Comparison of ENCODE assay signal across 17 mouse cellular contexts in the genomic region with DNA sequence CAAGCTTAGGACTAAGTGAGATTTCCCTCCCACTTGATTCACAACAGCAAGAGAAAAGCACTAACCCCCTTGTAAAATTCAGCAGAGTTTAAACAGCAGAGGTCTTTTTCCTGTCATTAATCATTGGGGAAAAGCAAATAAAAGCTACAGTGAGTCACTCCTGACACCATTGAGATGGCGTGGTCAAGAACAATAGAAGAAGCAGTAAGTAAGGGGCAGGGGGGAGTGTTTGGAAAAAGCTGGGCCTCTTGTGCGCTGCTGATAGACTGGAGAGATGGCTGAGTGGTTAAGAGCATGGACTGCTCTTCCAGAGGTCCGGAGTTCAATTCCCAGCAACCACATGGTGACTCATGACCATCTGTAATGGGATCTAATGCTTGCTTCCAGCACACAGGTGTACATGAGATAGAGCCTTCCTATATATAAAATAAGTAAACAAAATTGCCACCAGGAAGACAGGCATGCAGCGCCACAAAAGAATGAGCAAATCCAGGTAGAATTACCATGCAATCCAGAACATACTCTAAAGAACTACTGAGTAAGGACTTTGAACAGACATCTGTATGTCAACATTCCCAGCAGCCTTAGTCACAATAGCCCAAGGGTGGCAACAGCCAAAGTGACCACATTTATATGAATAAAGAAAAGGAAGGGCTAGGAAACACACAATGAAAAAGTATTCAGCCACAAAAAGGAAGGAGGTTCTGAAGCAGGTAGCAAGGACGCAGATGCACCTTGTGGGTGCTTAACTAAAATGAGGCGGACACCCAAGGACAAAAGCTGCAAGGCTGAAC. TPM values are rescaled to one million over a fixed set of nuclear protein-coding genes. Genes with fewer than 3 reads are reported as not detected.
DNase-seq lines count a peak whose midpoint lies in the region; ATAC-seq and TF ChIP-seq lines count a peak whose summit lies in the region.
"Had no signal": no experiment of that assay in that cellular context is flagged by ENCODE, and none has a peak within 500 bp of the region (broad histone marks: within the 10 kb centered on the region; RNA-seq: fewer than 3 reads in every experiment).

No protein-coding gene starts in this region.

- TF ChIP-seq POLR2A in kidney, adult 2 months (IDR thresholded peaks at IDR 0.05; ENCODE audit: low read depth, low read length): no peak

- 55% methylated on average over 6 of the region's 6 CpGs for WGBS in kidney, postnatal 0 days
- 73% methylated on average over 6 of the region's 6 CpGs for WGBS in kidney, adult 2 months
- 53% methylated on average over 6 of the region's 6 CpGs for WGBS in stomach, embryonic 14.5 days

- DNase-seq in kidney, postnatal 0 days (ENCODE audit: low spot score): peak; percentile 81
- DNase-seq in kidney, adult 2 months: no peak
- peak; percentile 20 for DNase-seq in 416B (ENCODE audit: low read depth)
- peak; percentile 79 for DNase-seq in Muller cell, postnatal 12 days (ENCODE audit: inconsistent ontology term)
- DNase-seq in adrenal gland, postnatal 10 days: no peak
- DNase-seq: adrenal gland, adult 8-10 months; cerebellum, adult 8-10 months; heart, postnatal 14 days; kidney, postnatal 36 days; lung, postnatal 4 days; spleen, adult 18-20 months had no signal

- no peak overlapping the region for H3K4me2 ChIP-seq in kidney, postnatal 0 days (ENCODE audit: low read length)
- no peak overlapping the region for H3K4me2 ChIP-seq in stomach, embryonic 14.5 days (replicated peaks; ENCODE audit: low read depth, low read length)
- H3K4me2 ChIP-seq: forebrain, embryonic 15.5 days; midbrain, embryonic 13.5 days had no signal

- ATAC-seq in kidney, postnatal 0 days (replicated peaks; ENCODE audit: low FRiP score, low read depth): no peak
- ATAC-seq in stomach, embryonic 14.5 days (ENCODE audit: insufficient number of reproducible peaks, insufficient read depth, low FRiP score, low read depth): peak; percentile 72
- no peak for ATAC-seq in megakaryocyte progenitor cell, adult 5-6 weeks (replicated peaks; ENCODE audit: poor library complexity)
- ATAC-seq: forebrain, embryonic 15.5 days; hindbrain, postnatal 0 days; midbrain, embryonic 13.5 days had no signal

- no peak for TF ChIP-seq CTCF in kidney, postnatal 0 days (IDR thresholded peaks at IDR 0.05; ENCODE audit: low read depth)
- no peak for TF ChIP-seq CTCF in kidney, adult 2 months (conservative IDR thresholded peaks at IDR 0.05; ENCODE audit: insufficient read depth, insufficient read length, low read depth, low read length)

- H3K27ac ChIP-seq in kidney, postnatal 0 days: no peak overlapping the region
- H3K27ac ChIP-seq in kidney, adult 2 months (ENCODE audit: insufficient read depth, low read depth, low read length): no peak overlapping the region
- H3K27ac ChIP-seq in stomach, embryonic 14.5 days (ENCODE audit: low read length): peak overlapping the region; percentile 64
- H3K27ac ChIP-seq: forebrain, embryonic 15.5 days; hindbrain, postnatal 0 days; midbrain, embryonic 13.5 days had no signal

- no peaks in the 10 kb centered on the region for H3K27me3 ChIP-seq in kidney, postnatal 0 days (ENCODE audit: insufficient read depth, low read length)
- H3K27me3 ChIP-seq in kidney, adult 2 months (replicated peaks; ENCODE audit: control insufficient read depth, insufficient read depth, low read length): no peaks in the 10 kb centered on the region
- no peaks in the 10 kb centered on the region for H3K27me3 ChIP-seq in stomach, embryonic 14.5 days (ENCODE audit: control insufficient read depth, insufficient read depth, low read length)
- H3K27me3 ChIP-seq: forebrain, embryonic 15.5 days; midbrain, embryonic 13.5 days had no signal

- peaks cover 12% of the 10 kb centered on the region for H3K4me1 ChIP-seq in kidney, postnatal 0 days (replicated peaks; ENCODE audit: insufficient read depth, low read length)
- no peaks in the 10 kb centered on the region for H3K4me1 ChIP-seq in kidney, adult 2 months (ENCODE audit: control insufficient read depth, insufficient read depth, low read length)
- peaks cover 21% of the 10 kb centered on the region for H3K4me1 ChIP-seq in stomach, embryonic 14.5 days (ENCODE audit: control insufficient read depth, insufficient read depth, low read length)

- H3K36me3 ChIP-seq in kidney, postnatal 0 days (ENCODE audit: insufficient read depth, low read length): no peaks in the 10 kb centered on the region
- no peaks in the 10 kb centered on the region for H3K36me3 ChIP-seq in kidney, adult 2 months (ENCODE audit: control insufficient read depth, insufficient read depth, low read length)
- H3K36me3 ChIP-seq in stomach, embryonic 14.5 days (ENCODE audit: control insufficient read depth, insufficient read depth, low read length): peaks cover 2% of the 10 kb centered on the region; the same call in 1 of the 2 replicates
- H3K36me3 ChIP-seq: forebrain, embryonic 15.5 days; midbrain, embryonic 13.5 days had no signal

- H3K9ac ChIP-seq in kidney, postnatal 0 days (ENCODE audit: low read depth, low read length): no peak overlapping the region
- no peak overlapping the region for H3K9ac ChIP-seq in stomach, embryonic 14.5 days (replicated peaks; ENCODE audit: low read depth, low read length)
- H3K9ac ChIP-seq: forebrain, embryonic 15.5 days had no signal

- no peaks in the 10 kb centered on the region for H3K9me3 ChIP-seq in kidney, postnatal 0 days (replicated peaks; ENCODE audit: low read length)
- H3K9me3 ChIP-seq in stomach, embryonic 14.5 days (ENCODE audit: control insufficient read depth, low read depth, low read length): no peaks in the 10 kb centered on the region
- H3K9me3 ChIP-seq: forebrain, embryonic 15.5 days; midbrain, embryonic 13.5 days had no signal

- no peak overlapping the region for H3K4me3 ChIP-seq in kidney, postnatal 0 days (replicated peaks; ENCODE audit: low read depth, low read length)
- H3K4me3 ChIP-seq in kidney, adult 2 months (ENCODE audit: insufficient read depth, low read depth, low read length): no peak overlapping the region
- no peak overlapping the region for H3K4me3 ChIP-seq in stomach, embryonic 14.5 days (ENCODE audit: low read depth, low read length)
- H3K4me3 ChIP-seq: forebrain, embryonic 15.5 days; midbrain, embryonic 13.5 days had no signal

RNA-seq across cellular contexts. Expression of gene Sh3pxd2b, which starts 1.9 kb away (rescaled TPM):
- polyA plus RNA-seq in kidney, postnatal 0 days (2015; fragmentation: Nextera tagmentation; extraction: Ambion mirVana): 6.6 TPM in 2 replicates
- polyA plus RNA-seq in kidney, adult 2 months (2012; rRNA removed): 3.7 TPM in 2 replicates
- polyA plus RNA-seq in stomach, embryonic 14.5 days (2014; fragmentation: Nextera tagmentation; extraction: Ambion mirVana): 31.7 and 34.6 TPM in 2 replicates
- total RNA-seq in megakaryocyte progenitor cell, adult 5-6 weeks (2015): 6.1 and 7.2 TPM in 2 replicates
- total RNA-seq in megakaryocyte progenitor cell, adult 5-6 weeks (2017): 1.7 and 2.4 TPM in 2 replicates
- 10 to 100 TPM; 14.9 to 17.2 TPM for total RNA-seq in adrenal gland, postnatal 10 days (2021)

RNA-seq across cellular contexts. Expression of gene Hbq1a, which starts 45.8 kb away (rescaled TPM):
- 0.37 TPM in 1 of 2 replicates, not detected in the other for polyA plus RNA-seq in kidney, postnatal 0 days (2015; fragmentation: Nextera tagmentation; extraction: Ambion mirVana)
- polyA plus RNA-seq in kidney, adult 2 months (2012; rRNA removed): 0.18 and 0.45 TPM in 2 replicates
- 1.0 TPM in 1 of 2 replicates, not detected in the other for polyA plus RNA-seq in stomach, embryonic 14.5 days (2014; fragmentation: Nextera tagmentation; extraction: Ambion mirVana)
- total RNA-seq in megakaryocyte progenitor cell, adult 5-6 weeks (2015): not detected in 2 replicates
- total RNA-seq in megakaryocyte progenitor cell, adult 5-6 weeks (2017): not detected in 2 replicates
- not detected for total RNA-seq in adrenal gland, postnatal 10 days (2021)
- polyA plus RNA-seq: liver, adult 2 months had no signal

RNA-seq across cellular contexts. Expression of gene Hba-a2, which starts 49.4 kb away (rescaled TPM):
- 2,400 and 2,472 TPM in 2 replicates for polyA plus RNA-seq in kidney, postnatal 0 days (2015; fragmentation: Nextera tagmentation; extraction: Ambion mirVana)
- polyA plus RNA-seq in kidney, adult 2 months (2012; rRNA removed): 4,083 and 5,122 TPM in 2 replicates
- 6,035 and 6,415 TPM in 2 replicates for polyA plus RNA-seq in stomach, embryonic 14.5 days (2014; fragmentation: Nextera tagmentation; extraction: Ambion mirVana)
- total RNA-seq in megakaryocyte progenitor cell, adult 5-6 weeks (2015): 26.3 and 54.4 TPM in 2 replicates
- 25.3 and 31.4 TPM in 2 replicates for total RNA-seq in megakaryocyte progenitor cell, adult 5-6 weeks (2017)
- 1,000 to 10,000 TPM; 3,094 to 3,969 TPM for total RNA-seq in adrenal gland, postnatal 10 days (2021)

RNA-seq across cellular contexts. Expression of gene Hbq1b, which starts 58.9 kb away (rescaled TPM):
- 0.87 and 0.92 TPM in 2 replicates for polyA plus RNA-seq in kidney, postnatal 0 days (2015; fragmentation: Nextera tagmentation; extraction: Ambion mirVana)
- polyA plus RNA-seq in kidney, adult 2 months (2012; rRNA removed): 0.22 and 0.34 TPM in 2 replicates
- 0.71 TPM in 1 of 2 replicates, not detected in the other for polyA plus RNA-seq in stomach, embryonic 14.5 days (2014; fragmentation: Nextera tagmentation; extraction: Ambion mirVana)
- not detected in 2 replicates for total RNA-seq in megakaryocyte progenitor cell, adult 5-6 weeks (2015)
- total RNA-seq in megakaryocyte progenitor cell, adult 5-6 weeks (2017): not detected in 2 replicates
- total RNA-seq in adrenal gland, postnatal 10 days (2021): 1 to 10 TPM in 1 of 2 experiments, under 1 TPM in 1; 0.87 to 2.2 TPM
- total RNA-seq: adrenal gland, adult 8-10 months; liver, adult 2 months had no signal
- polyA plus RNA-seq: liver, adult 2 months had no signal

Comparison
In these comparisons a context has a peak if more than half of its experiments do, and no peak if none do; other contexts are left out.
1. DNase-seq: peak in kidney, postnatal 0 days (single experiment), 416B (single experiment) and Muller cell, postnatal 12 days (single experiment); none in kidney, adult 2 months (single experiment) and adrenal gland, postnatal 10 days (single experiment).